Mouse (Mus musculus): ENCODE measurements at regions not wholly inside any gene's neighbourhood (a gene's known extent, or its start where the extent isn't known, plus 50 kb on each side); places are given as distances from the start of the nearest gene placed in this dataset.

DNA sequence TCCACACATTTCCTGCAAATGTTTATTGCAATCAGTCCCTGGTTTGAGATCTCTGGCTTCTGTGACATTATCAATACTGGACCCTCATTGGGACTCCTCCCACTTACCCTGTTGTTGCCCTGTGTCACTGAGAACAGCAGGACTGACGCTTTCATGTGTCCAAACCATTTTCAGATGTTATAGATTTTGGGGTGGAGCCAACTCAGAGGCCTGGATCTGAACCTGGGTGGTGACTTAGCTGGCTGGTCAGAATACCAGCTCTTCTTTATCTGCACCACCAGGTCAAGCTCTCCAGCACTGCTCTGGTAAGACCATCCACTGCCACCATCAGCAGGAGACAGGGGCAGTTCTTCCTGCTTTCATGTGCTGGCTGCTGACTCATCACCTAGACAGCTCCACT is 254.3 kb upstream of the Pik3r1 start:
- TF ChIP-seq CTCF (IDR thresholded peaks at IDR 0.05; ENCODE audit: low read depth, low read length): no peak
- TF ChIP-seq POLR2A (IDR thresholded peaks at IDR 0.05; ENCODE audit: extremely low read depth, insufficient read depth, low read length): no peak

Data from liver, adult 2 months (tissue).